Mouse (Mus musculus) limb, embryonic 13.5 days (tissue): ENCODE data around the gene Uqcrc1. TPM values are rescaled to one million over a fixed set of nuclear protein-coding genes. Genes with fewer than 3 reads are reported as not detected.
A peak's percentile ranks its signal among the peaks of the same experiment; 100 is the strongest.

ENCODE experiments used
- ATAC-seq: fragments of 200-750 bp; cut with Nextera tagmentation; 2 replicates; pipeline ENCODE4 v1.8.0; 2017; ENCODE audit warnings: low read depth, moderate number of reproducible peaks, moderate TSS enrichment; ENCODE audit not compliant: low FRiP score
- H3K27ac ChIP-seq: fragments of 300-500 bp; sonication (generic); 2 replicates; pipeline ENCODE4 v1.5.1; 2015; ENCODE audit warnings: inconsistent platforms, mild to moderate bottlenecking, moderate library complexity
- H3K27me3 ChIP-seq: fragments of 300-500 bp; sonication (generic); 2 replicates; pipeline ENCODE4 v1.6.1; 2015; ENCODE audit warnings: mild to moderate bottlenecking, inconsistent platforms
- H3K36me3 ChIP-seq: fragments of 300-500 bp; sonication (generic); 2 replicates; pipeline ENCODE4 v1.6.1; 2015; ENCODE audit warnings: inconsistent platforms, mild to moderate bottlenecking, moderate library complexity
- H3K4me1 ChIP-seq: fragments of 300-500 bp; sonication (generic); 2 replicates; pipeline ENCODE4 v1.6.1; 2015; ENCODE audit warnings: inconsistent platforms
- H3K4me2 ChIP-seq: fragments of 300-500 bp; sonication (generic); replicated peaks from 2 replicates; pipeline ENCODE4 v1.6.1; 2015; ENCODE audit warnings: inconsistent platforms, mild to moderate bottlenecking, moderate library complexity
- H3K4me3 ChIP-seq: fragments of 300-500 bp; sonication (generic); 2 replicates; pipeline ENCODE4 v1.5.1; 2015; ENCODE audit warnings: moderate library complexity, mild to moderate bottlenecking, inconsistent platforms
- H3K9ac ChIP-seq: fragments of 300-500 bp; sonication (generic); 2 replicates; pipeline ENCODE4 v1.6.1; 2015; ENCODE audit warnings: mild to moderate bottlenecking, inconsistent platforms
- H3K9me3 ChIP-seq: fragments of 300-500 bp; sonication (generic); 2 replicates; pipeline ENCODE4 v1.6.1; 2016; ENCODE audit warnings: inconsistent platforms
- whole genome bisulfite sequencing: fragments of 180-500 bp; shearing (Covaris S2); methylation state at CpG from one replicate; pipeline ENCODE4 v1.1.7; 2015; 5-methylcytosine and 5-hydroxymethylcytosine counted together
- polyA plus RNA-seq: library from polyadenylated mRNA; unstranded; fragments of >200 nt; fragmentation: Nextera tagmentation; extraction: Ambion mirVana; gene quantifications from 2 replicates; pipeline ENCODE4 v1.2.1, GENCODE M21; 2015

The Uqcrc1 gene
- 437 and 447 TPM in 2 replicates for polyA plus RNA-seq

- Histone ChIP-seq H3K4me2 (peak within 1 kb of the TSS; percentile 83), H3K27me3 (no peaks in the 10 kb centered on the region), H3K9ac (peak within 1 kb of the TSS; percentile 94), H3K36me3 (peaks cover 38% of the 10 kb centered on the region), H3K27ac (peak within 1 kb of the TSS; percentile 44), H3K4me3 (peak within 1 kb of the TSS; percentile 99), H3K9me3 (0 out of 2 replicates have a peak, but pooled peaks cover 3% of the 10 kb centered on the region), H3K4me1 (peaks cover 6% of the 10 kb centered on the region)
- ATAC-seq, result peak; percentile 85
- 1% methylated on average over 58 of the region's 58 CpGs for WGBS
Observed at GRCm38 (mm10) chr9:108936418-108937364, at the start of gene Uqcrc1. Gene Uqcrc1, plus strand, starts transcription at chr9:108936633.

- 65% methylated on average over 6 of the region's 6 CpGs for WGBS
- H3K4me2 ChIP-seq, result no peak overlapping the region
Observed at GRCm38 (mm10) chr9:108912308-108912707, 24.1 kb upstream of the Uqcrc1 start.

GRCm38 (mm10) chr9:108913161-108913560, 23.3 kb upstream of the Uqcrc1 start:
- Histone ChIP-seq H3K4me2 (no peak overlapping the region), H3K27me3 (no peaks in the 10 kb centered on the region), H3K9me3 (no peaks in the 10 kb centered on the region), H3K4me1 (peaks cover 4% of the 10 kb centered on the region; the same call in 1 of the 2 replicates), H3K4me3 (no peak overlapping the region), H3K36me3 (no peaks in the 10 kb centered on the region), H3K9ac (no peak overlapping the region), H3K27ac (no peak overlapping the region)
- ATAC-seq, result no peak
- WGBS, result 91% methylated on average over 7 of the region's 7 CpGs

More at GRCm38 (mm10) chr9:108912308-108912707, 24.1 kb upstream of the Uqcrc1 start:
- Histone ChIP-seq H3K4me1 (peaks cover 4% of the 10 kb centered on the region; the same call in 1 of the 2 replicates), H3K9me3 (no peaks in the 10 kb centered on the region), H3K27me3 (no peaks in the 10 kb centered on the region), H3K27ac (no peak overlapping the region), H3K9ac (no peak overlapping the region), H3K36me3 (no peaks in the 10 kb centered on the region), H3K4me3 (no peak overlapping the region)
- ATAC-seq, result no peak

GRCm38 (mm10) chr9:108913621-108914020, 22.8 kb upstream of the Uqcrc1 start:
- Histone ChIP-seq H3K9me3 (no peaks in the 10 kb centered on the region), H3K36me3 (no peaks in the 10 kb centered on the region), H3K9ac (no peak overlapping the region), H3K4me1 (peaks cover 4% of the 10 kb centered on the region; the same call in 1 of the 2 replicates), H3K27me3 (no peaks in the 10 kb centered on the region), H3K4me3 (no peak overlapping the region), H3K4me2 (no peak overlapping the region), H3K27ac (no peak overlapping the region)
- WGBS, result 69% methylated on average over 10 of the region's 10 CpGs
- ATAC-seq, result no peak

- Histone ChIP-seq H3K4me3 (no peak within 1 kb of the TSS), H3K27ac (no peak within 1 kb of the TSS), H3K27me3 (no peaks in the 10 kb centered on the region), H3K4me2 (no peak within 1 kb of the TSS), H3K36me3 (no peaks in the 10 kb centered on the region), H3K9ac (no peak within 1 kb of the TSS; the same call in 1 of the 2 replicates), H3K4me1 (peaks cover 4% of the 10 kb centered on the region; the same call in 1 of the 2 replicates), H3K9me3 (no peaks in the 10 kb centered on the region)
- 71% methylated on average over 6 of the region's 6 CpGs for WGBS
- ATAC-seq, result no peak
Observed at GRCm38 (mm10) chr9:108914491-108914890, 21.9 kb upstream of the Uqcrc1 start, which contains the start of gene Tmem89. Gene Tmem89, plus strand, starts transcription at chr9:108914619.

- Histone ChIP-seq H3K9ac (no peak overlapping the region), H3K4me3 (no peak overlapping the region), H3K27me3 (no peaks in the 10 kb centered on the region), H3K9me3 (no peaks in the 10 kb centered on the region), H3K36me3 (no peaks in the 10 kb centered on the region), H3K4me2 (no peak overlapping the region), H3K4me1 (no peaks in the 10 kb centered on the region), H3K27ac (no peak overlapping the region)
- 50% methylated on average over 8 of the region's 8 CpGs for WGBS
- ATAC-seq, result no peak
Observed at GRCm38 (mm10) chr9:108925897-108926296, 10.5 kb upstream of the Uqcrc1 start.

GRCm38 (mm10) chr9:108928424-108928823, 8.0 kb upstream of the Uqcrc1 start:
- Histone ChIP-seq H3K4me1 (no peaks in the 10 kb centered on the region), H3K36me3 (no peaks in the 10 kb centered on the region), H3K27me3 (no peaks in the 10 kb centered on the region), H3K9ac (no peak overlapping the region), H3K4me3 (no peak overlapping the region), H3K4me2 (no peak overlapping the region), H3K27ac (no peak overlapping the region), H3K9me3 (0 out of 2 replicates have a peak, but pooled peaks cover 3% of the 10 kb centered on the region)
- 68% methylated on average over 3 of the region's 3 CpGs for WGBS
- ATAC-seq, result no peak

GRCm38 (mm10) chr9:108935991-108936390, 442 bp upstream of the Uqcrc1 start:
- Histone ChIP-seq H3K27ac (no peak overlapping the region), H3K4me2 (peak overlapping the region; percentile 45), H3K36me3 (peaks cover 31% of the 10 kb centered on the region), H3K9me3 (0 out of 2 replicates have a peak, but pooled peaks cover 3% of the 10 kb centered on the region), H3K9ac (no peak overlapping the region), H3K27me3 (no peaks in the 10 kb centered on the region), H3K4me1 (peaks cover 6% of the 10 kb centered on the region), H3K4me3 (peak overlapping the region; percentile 99)
- WGBS, result 15% methylated on average over 3 of the region's 3 CpGs
- ATAC-seq, result no peak; the same call in 1 of the 2 replicates

- peaks cover 25% of the 10 kb centered on the region for H3K4me1 ChIP-seq
- no peak overlapping the region for H3K27ac ChIP-seq
- H3K36me3 ChIP-seq, result peaks cover 96% of the 10 kb centered on the region
- H3K4me2 ChIP-seq, result no peak overlapping the region
- ATAC-seq, result no peak
- H3K27me3 ChIP-seq, result no peaks in the 10 kb centered on the region
- H3K9ac ChIP-seq, result no peak overlapping the region
- no peaks in the 10 kb centered on the region for H3K9me3 ChIP-seq
- 73% methylated on average over 9 of the region's 9 CpGs for WGBS
- no peak overlapping the region for H3K4me3 ChIP-seq
Observed at GRCm38 (mm10) chr9:108945111-108945510, 8.7 kb downstream of the Uqcrc1 start.

- no peak for ATAC-seq
- Histone ChIP-seq H3K9ac (no peak overlapping the region), H3K9me3 (no peaks in the 10 kb centered on the region), H3K27me3 (no peaks in the 10 kb centered on the region), H3K4me1 (peaks cover 29% of the 10 kb centered on the region), H3K4me2 (no peak overlapping the region), H3K36me3 (peaks cover 96% of the 10 kb centered on the region), H3K4me3 (no peak overlapping the region), H3K27ac (no peak overlapping the region)
- WGBS, result 88% methylated on average over 5 of the region's 5 CpGs
Observed at GRCm38 (mm10) chr9:108945608-108946007, 9.2 kb downstream of the Uqcrc1 start.

GRCm38 (mm10) chr9:108949231-108949966, 13.0 kb downstream of the Uqcrc1 start:
- H3K9ac ChIP-seq, result peak overlapping the region; percentile 45; the same call in 1 of the 2 replicates
- WGBS, result 29% methylated on average over 13 of the region's 13 CpGs
- H3K27ac ChIP-seq, result peak overlapping the region; percentile 91
- H3K9me3 ChIP-seq, result no peaks in the 10 kb centered on the region
- peak overlapping the region; percentile 37; the same call in 1 of the 2 replicates for H3K4me2 ChIP-seq
- H3K4me3 ChIP-seq, result no peak overlapping the region
- ATAC-seq, result peak; percentile 76
- H3K4me1 ChIP-seq, result peaks cover 40% of the 10 kb centered on the region
- peaks cover 23% of the 10 kb centered on the region for H3K27me3 ChIP-seq
- H3K36me3 ChIP-seq, result peaks cover 68% of the 10 kb centered on the region
